Mouse (Mus musculus): ENCODE results near the gene Olfr282. TPM values are rescaled to one million over a fixed set of nuclear protein-coding genes. Genes with fewer than 3 reads are reported as not detected.
"Not testable (repeated sequence)": the region's sequence is repeated elsewhere in the genome, so short reads cannot be mapped to it uniquely, and the experiment has no call there.

The Olfr282 gene
- polyA plus RNA-seq, 1 experiment from 2014 or later = not detected

GRCm38 (mm10) chr15:98417285-98417684, 13.7 kb upstream of the Olfr282 start:
- WGBS = 86% methylated on average over 1 of the region's 3 CpGs
- H3K9ac ChIP-seq; H3K27me3 ChIP-seq; H3K9me3 ChIP-seq; H3K4me3 ChIP-seq; H3K36me3 ChIP-seq; ATAC-seq (ENCODE audit: borderline replicate concordance, extremely low read depth, low FRiP score, low TSS enrichment); H3K27ac ChIP-seq; H3K4me1 ChIP-seq; H3K4me2 ChIP-seq: not testable (repeated sequence)

GRCm38 (mm10) chr15:98418096-98418495, 12.9 kb upstream of the Olfr282 start:
- Histone ChIP-seq H3K4me3 (no peak overlapping the region), H3K27ac (no peak overlapping the region), H3K9me3 (no peaks in the 10 kb centered on the region), H3K4me2 (no peak overlapping the region), H3K4me1 (no peaks in the 10 kb centered on the region), H3K9ac (no peak overlapping the region), H3K36me3 (no peaks in the 10 kb centered on the region), H3K27me3 (no peaks in the 10 kb centered on the region)
- 45% methylated on average over 6 of the region's 7 CpGs for WGBS
- ATAC-seq (ENCODE audit: borderline replicate concordance, extremely low read depth, low FRiP score, low TSS enrichment) = no peak

- 45% methylated on average over 4 of the region's 4 CpGs for WGBS
- H3K27me3 ChIP-seq = no peaks in the 10 kb centered on the region
- H3K9me3 ChIP-seq = no peaks in the 10 kb centered on the region
- H3K9ac ChIP-seq = no peak overlapping the region
- ATAC-seq (ENCODE audit: borderline replicate concordance, extremely low read depth, low FRiP score, low TSS enrichment) = no peak
- H3K4me1 ChIP-seq = 0 out of 2 replicates have a peak, but pooled peaks cover 6% of the 10 kb centered on the region
- no peak overlapping the region for H3K27ac ChIP-seq
- no peaks in the 10 kb centered on the region for H3K36me3 ChIP-seq
- H3K4me3 ChIP-seq = no peak overlapping the region
- no peak overlapping the region for H3K4me2 ChIP-seq
Observed at GRCm38 (mm10) chr15:98420897-98421296, 10.1 kb upstream of the Olfr282 start.

GRCm38 (mm10) chr15:98424326-98424725, 6.7 kb upstream of the Olfr282 start:
- no peak overlapping the region for H3K27ac ChIP-seq
- H3K36me3 ChIP-seq = no peaks in the 10 kb centered on the region
- no peaks in the 10 kb centered on the region for H3K9me3 ChIP-seq
- no peaks in the 10 kb centered on the region for H3K27me3 ChIP-seq
- WGBS = 60% methylated on average over 14 of the region's 14 CpGs
- H3K4me2 ChIP-seq = peak overlapping the region; percentile 13; the same call in 1 of the 2 replicates
- 0 out of 2 replicates have a peak, but pooled peaks cover 6% of the 10 kb centered on the region for H3K4me1 ChIP-seq
- no peak overlapping the region for H3K9ac ChIP-seq
- no peak for ATAC-seq (ENCODE audit: borderline replicate concordance, extremely low read depth, low FRiP score, low TSS enrichment)
- H3K4me3 ChIP-seq = no peak overlapping the region

- H3K27me3 ChIP-seq = no peaks in the 10 kb centered on the region
- WGBS = 49% methylated on average over 6 of the region's 6 CpGs
- H3K27ac ChIP-seq = no peak overlapping the region
- H3K4me3 ChIP-seq = no peak overlapping the region
- ATAC-seq (ENCODE audit: borderline replicate concordance, extremely low read depth, low FRiP score, low TSS enrichment) = no peak
- no peak overlapping the region for H3K9ac ChIP-seq
- no peak overlapping the region for H3K4me2 ChIP-seq
- 0 out of 2 replicates have a peak, but pooled peaks cover 6% of the 10 kb centered on the region for H3K4me1 ChIP-seq
- H3K9me3 ChIP-seq = no peaks in the 10 kb centered on the region
- no peaks in the 10 kb centered on the region for H3K36me3 ChIP-seq
Observed at GRCm38 (mm10) chr15:98424753-98425152, 6.3 kb upstream of the Olfr282 start.

- Histone ChIP-seq H3K4me3 (no peak overlapping the region), H3K27me3 (no peaks in the 10 kb centered on the region), H3K27ac (no peak overlapping the region), H3K9me3 (no peaks in the 10 kb centered on the region), H3K36me3 (no peaks in the 10 kb centered on the region), H3K4me2 (no peak overlapping the region), H3K4me1 (0 out of 2 replicates have a peak, but pooled peaks cover 6% of the 10 kb centered on the region), H3K9ac (no peak overlapping the region)
- WGBS = 78% methylated on average over 7 of the region's 7 CpGs
- ATAC-seq (ENCODE audit: borderline replicate concordance, extremely low read depth, low FRiP score, low TSS enrichment) = no peak
Observed at GRCm38 (mm10) chr15:98425188-98425587, 5.8 kb upstream of the Olfr282 start.

GRCm38 (mm10) chr15:98444561-98444960, 13.5 kb downstream of the Olfr282 start:
- H3K4me3 ChIP-seq = no peak overlapping the region
- no peak overlapping the region for H3K4me2 ChIP-seq
- H3K27me3 ChIP-seq = no peaks in the 10 kb centered on the region
- no peak overlapping the region for H3K27ac ChIP-seq
- no peaks in the 10 kb centered on the region for H3K36me3 ChIP-seq
- no peak for ATAC-seq (ENCODE audit: borderline replicate concordance, extremely low read depth, low FRiP score, low TSS enrichment)
- no peak overlapping the region for H3K9ac ChIP-seq
- WGBS = 77% methylated on average over 3 of the region's 3 CpGs
- no peaks in the 10 kb centered on the region for H3K9me3 ChIP-seq
- no peaks in the 10 kb centered on the region for H3K4me1 ChIP-seq

GRCm38 (mm10) chr15:98448521-98448920, 17.5 kb downstream of the Olfr282 start:
- Histone ChIP-seq H3K4me3 (no peak overlapping the region), H3K4me2 (no peak overlapping the region), H3K36me3 (no peaks in the 10 kb centered on the region), H3K4me1 (no peaks in the 10 kb centered on the region), H3K27ac (no peak overlapping the region), H3K27me3 (no peaks in the 10 kb centered on the region), H3K9ac (no peak overlapping the region), H3K9me3 (no peaks in the 10 kb centered on the region)
- WGBS = 40% methylated on average over 4 of the region's 4 CpGs
- ATAC-seq (ENCODE audit: borderline replicate concordance, extremely low read depth, low FRiP score, low TSS enrichment) = no peak

- Histone ChIP-seq H3K9ac (no peak within 1 kb of the TSS), H3K4me2 (no peak within 1 kb of the TSS), H3K4me3 (no peak within 1 kb of the TSS), H3K9me3 (no peaks in the 10 kb centered on the region), H3K27ac (no peak within 1 kb of the TSS), H3K36me3 (no peaks in the 10 kb centered on the region), H3K4me1 (peaks cover 2% of the 10 kb centered on the region; the same call in 1 of the 2 replicates), H3K27me3 (no peaks in the 10 kb centered on the region)
- WGBS = 84% methylated on average over 7 of the region's 7 CpGs
- ATAC-seq (ENCODE audit: borderline replicate concordance, extremely low read depth, low FRiP score, low TSS enrichment) = no peak
Observed at GRCm38 (mm10) chr15:98452288-98452687, 21.3 kb downstream of the Olfr282 start, which contains the start of gene Olfr281. TSS of gene Olfr281 (plus strand) at chr15:98452588.

- ATAC-seq (ENCODE audit: borderline replicate concordance, extremely low read depth, low FRiP score, low TSS enrichment) = no peak
- no peaks in the 10 kb centered on the region for H3K4me1 ChIP-seq
- WGBS = 94% methylated on average over 4 of the region's 4 CpGs
- H3K9me3 ChIP-seq = no peaks in the 10 kb centered on the region
- no peak within 1 kb of the TSS for H3K4me2 ChIP-seq
- no peaks in the 10 kb centered on the region for H3K36me3 ChIP-seq
- no peak within 1 kb of the TSS for H3K9ac ChIP-seq
- H3K27ac ChIP-seq = no peak within 1 kb of the TSS
- no peaks in the 10 kb centered on the region for H3K27me3 ChIP-seq
- H3K4me3 ChIP-seq = no peak within 1 kb of the TSS
Observed at GRCm38 (mm10) chr15:98469596-98469995, 38.6 kb downstream of the Olfr282 start, which contains the start of gene OR5BS1P. TSS of gene OR5BS1P (plus strand) at chr15:98469896.

- no peaks in the 10 kb centered on the region for H3K27me3 ChIP-seq
- no peak overlapping the region for H3K4me3 ChIP-seq
- H3K27ac ChIP-seq = no peak overlapping the region
- H3K9ac ChIP-seq = no peak overlapping the region
- no peaks in the 10 kb centered on the region for H3K4me1 ChIP-seq
- H3K9me3 ChIP-seq = no peaks in the 10 kb centered on the region
- no peaks in the 10 kb centered on the region for H3K36me3 ChIP-seq
- no peak overlapping the region for H3K4me2 ChIP-seq
- 85% methylated on average over 13 of the region's 13 CpGs for WGBS
- no peak for ATAC-seq (ENCODE audit: borderline replicate concordance, extremely low read depth, low FRiP score, low TSS enrichment)
Observed at GRCm38 (mm10) chr15:98471539-98471938, 40.5 kb downstream of the Olfr282 start.

- no peaks in the 10 kb centered on the region for H3K4me1 ChIP-seq
Observed at GRCm38 (mm10) chr15:98474958-98475357, 43.9 kb downstream of the Olfr282 start.

GRCm38 (mm10) chr15:98475382-98475781, 44.4 kb downstream of the Olfr282 start:
- 44% methylated on average over 10 of the region's 10 CpGs for WGBS
- Histone ChIP-seq H3K27ac (no peak overlapping the region), H3K4me1 (no peaks in the 10 kb centered on the region), H3K36me3 (no peaks in the 10 kb centered on the region), H3K4me2 (no peak overlapping the region), H3K9ac (no peak overlapping the region), H3K27me3 (no peaks in the 10 kb centered on the region), H3K4me3 (no peak overlapping the region), H3K9me3 (no peaks in the 10 kb centered on the region)
- no peak for ATAC-seq (ENCODE audit: borderline replicate concordance, extremely low read depth, low FRiP score, low TSS enrichment)

More at GRCm38 (mm10) chr15:98474958-98475357, 43.9 kb downstream of the Olfr282 start:
- Histone ChIP-seq H3K4me3 (no peak overlapping the region), H3K27me3 (no peaks in the 10 kb centered on the region), H3K9ac (no peak overlapping the region), H3K36me3 (no peaks in the 10 kb centered on the region), H3K27ac (no peak overlapping the region), H3K9me3 (no peaks in the 10 kb centered on the region), H3K4me2 (no peak overlapping the region)
- ATAC-seq (ENCODE audit: borderline replicate concordance, extremely low read depth, low FRiP score, low TSS enrichment) = no peak
- 73% methylated on average over 10 of the region's 10 CpGs for WGBS

Measured in lung, embryonic 15.5 days (tissue).